Mouse (Mus musculus) monocyte, adult 5-6 weeks (primary cell): Measurements from ENCODE around the gene Gpc3. TPM values are rescaled to one million over a fixed set of nuclear protein-coding genes. Genes with fewer than 3 reads are reported as not detected.

Experiments
- ATAC-seq: fragments of 153-309, 156-312 bp; replicated peaks from 2 replicates; pipeline ENCODE4 v1.8.0; 2017; ENCODE audit warnings: mild to moderate bottlenecking; ENCODE audit not compliant: low TSS enrichment, insufficient number of reproducible peaks, severe bottlenecking, poor library complexity, low FRiP score
- total RNA-seq: library from RNA; stranded (forward); fragments of 200-1000, 200-491, 200-594 nt; gene quantifications from 3 replicates; pipeline ENCODE4 v1.2.3, GENCODE M21; 2017

Gene Gpc3
- total RNA-seq, 1 experiment from 2014 or later: not detected

DNA sequence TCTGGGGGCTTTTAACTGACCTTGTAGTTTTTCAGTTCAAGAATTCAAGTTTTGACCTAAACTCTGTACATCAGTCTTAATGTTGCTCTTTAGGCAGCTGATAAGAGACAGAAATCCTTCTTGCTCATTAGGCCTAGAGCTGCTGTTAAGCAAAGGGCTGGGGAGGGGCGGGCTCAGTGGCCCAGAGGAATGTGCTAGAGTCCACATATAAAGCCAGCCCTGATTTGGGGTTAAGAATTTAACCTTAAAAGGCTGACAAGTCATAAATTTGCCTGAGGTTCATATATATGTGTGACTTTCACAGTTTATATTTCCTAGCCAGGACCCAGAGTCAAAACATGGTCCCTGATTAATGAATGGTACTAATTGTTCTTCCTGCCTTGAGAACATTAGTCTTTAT is 14.5 kb downstream of the Gpc3 start:
- ATAC-seq: no peak

DNA sequence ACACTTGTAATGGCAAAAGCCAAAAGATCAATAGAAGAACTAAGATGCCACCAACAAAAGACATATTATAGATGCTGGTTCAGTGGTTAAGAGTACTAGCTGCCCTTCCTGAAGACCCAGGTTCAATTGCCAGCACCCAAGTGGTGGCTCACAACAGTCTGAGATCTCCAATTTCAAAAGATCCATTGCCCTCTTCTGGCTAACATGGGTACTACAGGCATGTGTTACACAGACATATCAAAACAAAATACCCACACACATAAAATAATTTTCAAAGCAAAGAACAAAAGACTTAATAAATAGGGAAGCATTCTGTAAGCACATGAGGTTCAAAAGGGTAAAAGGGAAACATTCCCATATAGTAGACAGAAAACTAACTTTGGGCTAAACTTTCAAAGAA is 26.1 kb downstream of the Gpc3 start:
- no peak for ATAC-seq

DNA sequence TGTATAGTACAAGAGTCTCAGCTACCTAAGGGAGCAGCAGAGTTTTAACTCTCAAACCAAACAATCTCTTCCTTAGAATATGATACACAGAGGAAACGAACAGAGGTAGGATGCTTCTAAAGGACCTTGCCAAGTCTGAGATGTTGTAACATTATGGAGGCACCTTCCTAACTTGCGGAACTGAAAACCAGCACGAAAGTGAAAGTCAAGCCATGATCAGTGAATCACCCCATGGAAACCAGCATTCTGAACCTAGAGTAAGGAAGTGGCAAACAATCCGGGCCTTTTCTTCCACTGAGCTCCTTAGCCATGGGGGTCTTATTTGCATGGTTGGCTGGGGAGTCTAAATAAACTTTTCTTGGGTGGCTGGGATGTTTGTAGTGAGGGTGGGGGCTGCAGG is 53.8 kb downstream of the Gpc3 start:
- no peak for ATAC-seq

DNA sequence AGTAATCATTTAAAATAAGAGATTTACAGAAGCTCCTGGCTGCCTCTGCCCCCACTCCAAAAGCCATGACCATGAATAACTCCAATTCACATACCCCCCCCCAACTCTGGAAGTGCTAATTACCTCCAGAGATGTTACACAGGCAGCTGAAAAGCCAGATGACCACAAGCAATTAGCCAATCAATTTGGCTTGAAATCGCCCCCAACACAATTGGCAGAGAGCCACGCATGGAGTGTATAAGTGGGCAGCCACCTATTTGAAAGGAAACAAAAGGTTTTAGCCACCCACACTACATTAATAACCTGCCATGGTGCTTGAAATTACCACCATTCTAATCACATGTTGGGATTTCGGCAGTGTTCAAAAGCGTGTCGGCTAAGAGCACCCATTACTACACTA is 55.2 kb downstream of the Gpc3 start:
- ATAC-seq: no peak

DNA sequence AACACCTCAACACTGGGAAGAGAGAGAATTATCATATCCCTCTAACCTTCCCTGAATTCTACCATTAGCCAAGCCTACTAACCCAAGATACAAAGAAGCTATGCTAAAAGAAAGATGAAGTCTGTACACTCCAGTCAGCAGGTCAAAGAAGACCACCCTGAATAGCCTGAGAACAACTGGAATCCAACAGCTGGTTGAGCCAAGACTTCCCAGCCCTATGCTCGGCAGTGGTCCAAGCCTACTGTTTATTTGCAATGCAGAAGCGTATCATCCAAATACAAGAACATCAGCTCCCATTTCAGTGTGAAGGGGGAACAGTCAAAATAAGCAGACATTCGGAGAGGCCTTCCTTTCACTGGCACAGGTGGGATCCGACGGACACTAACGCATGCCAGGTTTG is 56.3 kb downstream of the Gpc3 start:
- no peak for ATAC-seq

DNA sequence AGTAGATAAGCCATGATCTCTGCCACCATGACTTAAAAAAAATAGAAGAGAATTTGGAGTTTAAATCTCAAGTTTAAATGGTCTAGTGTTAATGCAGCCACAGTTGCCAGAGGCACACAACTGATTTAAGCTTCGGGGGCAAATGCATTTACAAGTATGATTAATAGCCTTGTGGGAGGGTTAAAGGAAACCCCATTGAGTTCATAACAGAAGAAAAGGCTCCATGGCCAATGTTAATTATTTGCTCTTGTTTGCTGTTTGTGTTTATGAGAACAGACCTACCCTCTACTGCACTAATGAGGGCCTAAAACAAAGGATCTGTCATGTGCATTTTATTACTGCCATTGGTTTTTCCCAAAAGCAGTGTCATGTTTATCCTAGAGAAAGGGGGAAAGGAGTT is 62.5 kb downstream of the Gpc3 start:
- no peak for ATAC-seq

DNA sequence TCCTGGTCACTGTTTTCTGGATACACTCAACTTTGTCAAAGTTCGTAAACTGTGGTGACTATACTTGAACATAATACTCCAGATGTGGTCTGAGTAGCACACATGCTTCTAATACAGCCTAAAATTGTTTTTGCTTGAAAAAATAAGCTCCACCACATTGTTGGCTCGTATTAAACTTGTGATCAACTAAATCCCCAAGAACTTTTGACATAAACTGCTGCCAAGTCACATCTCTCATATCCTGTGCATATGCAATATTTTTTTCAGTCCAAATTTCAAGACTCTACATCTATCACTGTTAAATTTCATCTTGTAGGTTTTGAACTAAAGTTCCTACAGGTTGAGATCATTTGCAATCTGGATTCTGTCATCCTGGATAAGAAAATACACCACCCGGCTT is 69.1 kb downstream of the Gpc3 start:
- no peak for ATAC-seq

DNA sequence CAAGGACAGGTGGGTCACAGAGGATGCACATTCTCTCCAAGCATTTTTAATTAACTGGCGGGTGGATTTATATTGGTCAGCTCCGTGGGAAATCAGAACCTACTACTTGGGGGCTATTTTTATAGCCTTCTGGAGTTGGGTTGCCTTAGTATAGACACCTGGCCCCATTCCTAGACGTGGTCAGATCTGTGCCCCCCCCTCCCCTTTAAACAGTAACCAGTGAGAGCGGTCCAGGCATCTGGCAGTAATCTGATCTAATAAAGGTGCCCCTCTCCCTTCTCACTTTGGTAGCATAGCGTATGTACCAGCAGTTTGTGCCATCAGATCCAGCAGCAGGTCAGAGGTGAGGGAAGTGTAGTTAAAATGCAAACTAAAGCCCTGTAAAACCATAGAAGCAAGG is 76.5 kb downstream of the Gpc3 start:
- no peak for ATAC-seq

DNA sequence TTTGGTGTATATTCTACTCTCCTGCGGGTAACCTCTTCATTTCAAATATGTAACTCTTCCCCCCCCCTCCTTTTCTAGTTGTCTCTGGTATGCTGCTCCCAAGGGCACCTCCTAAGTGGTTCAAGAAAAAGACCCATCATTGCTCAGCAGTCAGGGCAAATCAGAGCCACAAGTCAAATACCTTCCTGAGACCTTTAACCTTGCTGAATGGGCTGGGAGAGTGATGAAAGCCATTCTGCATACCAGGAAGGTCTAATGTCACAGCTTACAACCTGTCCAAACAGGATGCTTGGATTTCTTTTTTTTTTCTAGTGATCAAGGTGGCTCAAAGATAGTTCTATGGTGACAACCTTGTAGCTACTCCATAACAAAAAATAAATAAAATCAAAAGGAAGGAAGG is 80.0 kb downstream of the Gpc3 start:
- no peak for ATAC-seq

DNA sequence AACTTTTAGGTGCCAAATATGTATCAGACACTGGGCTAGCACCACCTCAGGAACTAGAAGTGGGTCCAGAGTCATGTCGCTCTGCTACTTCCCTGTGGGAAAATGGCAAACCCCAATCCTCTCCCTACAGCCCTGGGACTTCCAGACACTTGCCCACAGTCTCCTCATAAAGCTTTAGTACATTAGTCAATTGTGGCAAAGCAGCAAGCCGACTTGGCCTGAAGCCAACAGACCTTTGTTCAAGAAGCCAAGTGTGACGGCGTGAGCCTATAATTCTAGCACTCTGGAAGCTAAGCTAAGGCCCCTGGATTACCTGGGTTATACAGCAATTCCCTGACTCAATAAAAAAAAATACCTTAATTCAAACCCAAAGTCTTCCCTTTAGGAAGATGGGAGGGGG is 80.7 kb downstream of the Gpc3 start:
- no peak for ATAC-seq

DNA sequence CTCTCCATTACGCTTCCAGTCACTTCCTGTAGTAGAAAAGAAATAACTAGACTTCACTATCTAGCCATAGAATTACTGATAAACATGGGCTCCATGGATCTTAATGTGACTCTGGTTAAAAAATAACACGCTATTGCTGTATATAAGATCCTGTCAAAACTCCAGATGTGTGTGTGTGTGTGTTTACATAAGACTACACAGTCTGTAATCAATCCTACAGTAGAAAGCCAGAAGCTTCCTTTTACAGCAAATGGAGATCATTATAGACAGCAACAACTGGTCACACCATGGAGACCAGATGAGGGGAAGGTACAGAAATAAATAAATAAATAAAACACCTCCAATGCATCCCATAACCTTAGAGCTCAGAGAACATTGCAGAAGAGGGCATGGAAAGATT is 81.6 kb downstream of the Gpc3 start:
- no peak for ATAC-seq

DNA sequence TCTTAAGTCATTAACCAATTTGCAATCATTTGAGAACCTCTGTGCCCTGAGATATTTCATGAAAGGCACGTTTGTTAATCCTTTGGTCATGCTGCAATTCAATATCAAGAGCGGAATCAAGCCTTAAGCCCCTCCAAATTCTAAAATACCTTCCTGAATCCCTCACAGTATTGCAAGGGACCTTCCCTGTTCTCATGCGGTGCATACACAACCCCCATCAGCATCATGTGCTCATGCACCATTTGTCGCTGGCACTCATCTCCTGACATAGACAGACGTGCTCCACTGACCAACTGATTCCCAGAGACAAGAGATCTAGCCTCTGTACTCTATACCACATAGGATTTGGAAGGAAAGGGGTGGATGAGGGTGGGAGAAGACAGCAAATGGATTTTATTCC is 87.7 kb downstream of the Gpc3 start:
- no peak for ATAC-seq

DNA sequence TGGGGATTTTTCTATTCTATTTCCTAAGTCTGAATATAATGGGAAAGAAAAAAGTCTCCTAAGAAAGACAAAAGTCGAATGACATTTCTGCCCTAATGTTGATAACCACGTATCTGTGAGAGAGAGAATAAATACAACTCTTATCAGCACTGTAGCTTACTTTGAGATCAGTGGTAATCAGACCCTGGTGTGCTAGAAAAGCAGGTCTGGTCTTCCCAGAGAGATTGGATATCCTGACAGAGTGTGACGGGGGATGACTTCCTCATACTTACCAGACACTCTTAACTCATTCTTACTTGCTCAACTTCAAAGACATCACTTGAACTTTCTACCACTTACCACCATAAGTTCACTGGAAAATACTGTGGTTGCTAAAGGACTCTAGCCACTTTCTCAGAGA is 88.6 kb downstream of the Gpc3 start:
- ATAC-seq: no peak

DNA sequence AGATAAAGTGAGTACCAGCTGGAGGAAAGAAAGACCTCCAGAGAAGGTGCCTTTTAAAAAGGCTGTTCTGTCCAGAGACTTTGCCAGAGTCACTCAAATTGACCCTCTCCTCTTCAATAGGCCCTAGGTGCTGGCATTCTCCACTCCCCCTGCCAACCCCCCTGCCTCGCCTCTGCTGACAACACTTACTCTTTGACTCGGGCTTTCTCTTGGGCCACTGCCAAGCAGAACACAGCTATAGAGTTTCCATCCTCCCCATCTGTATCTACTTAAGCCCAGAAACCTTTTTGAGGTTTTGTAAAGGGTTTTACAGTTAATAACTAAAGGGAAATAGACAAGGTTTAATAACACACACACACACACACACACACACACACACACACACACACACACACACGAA is 99.2 kb downstream of the Gpc3 start:
- ATAC-seq: no peak

DNA sequence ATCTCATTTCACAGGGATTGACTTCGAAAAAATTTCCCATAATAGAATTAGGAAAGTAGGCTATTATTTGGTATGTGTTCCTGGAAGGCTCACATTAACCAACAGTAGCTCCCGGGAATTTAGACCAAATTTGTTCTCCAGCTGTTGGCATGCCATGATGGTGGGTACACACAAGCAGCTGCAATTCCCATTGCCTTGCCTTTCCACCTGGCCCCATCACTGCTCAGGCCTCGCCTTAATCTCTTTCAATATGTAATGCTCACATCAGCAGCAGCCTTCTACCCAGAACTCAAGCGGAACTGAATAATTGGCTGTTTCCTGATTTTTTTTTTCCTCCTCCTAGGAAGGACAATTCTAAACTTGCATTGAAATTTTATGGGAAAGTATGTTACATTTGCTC is 102.6 kb downstream of the Gpc3 start:
- ATAC-seq: no peak

DNA sequence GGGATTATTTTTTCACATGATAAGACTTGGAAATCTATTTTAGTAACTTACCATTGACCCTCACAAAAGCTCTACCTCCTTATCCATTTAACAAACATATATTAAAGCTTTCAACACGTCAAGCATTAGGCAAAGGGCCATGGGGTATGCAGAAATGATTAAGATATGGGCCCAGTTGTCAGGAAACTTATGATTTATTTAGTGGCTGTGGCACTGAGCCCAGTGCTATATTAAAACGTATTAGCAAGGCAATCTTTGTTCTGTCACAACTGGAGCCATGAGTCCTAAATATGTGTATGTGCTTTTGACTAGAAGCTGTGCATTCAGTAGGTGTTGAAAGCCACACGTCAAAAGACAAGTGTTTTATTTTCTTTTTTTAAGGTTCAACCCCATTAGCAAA is 109.9 kb downstream of the Gpc3 start:
- ATAC-seq: no peak

DNA sequence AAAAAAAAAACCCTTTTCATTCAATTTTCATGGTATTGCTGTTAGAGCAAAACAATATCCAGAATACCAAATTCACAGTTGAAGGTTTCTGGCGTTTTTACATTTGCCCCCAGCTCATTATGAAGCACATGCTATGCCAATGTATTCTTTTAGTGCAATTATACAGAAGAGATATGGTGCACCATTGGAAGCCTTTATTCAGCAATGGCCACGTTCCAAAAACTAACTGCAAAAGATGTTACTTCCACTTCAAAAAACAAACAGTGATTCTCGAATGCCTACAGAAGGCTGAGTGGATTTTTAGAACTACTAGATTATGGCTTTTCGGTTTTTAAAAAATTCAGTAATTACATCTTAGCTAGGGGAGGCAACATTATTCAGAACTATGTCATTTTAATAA is 124.3 kb downstream of the Gpc3 start:
- no peak for ATAC-seq

DNA sequence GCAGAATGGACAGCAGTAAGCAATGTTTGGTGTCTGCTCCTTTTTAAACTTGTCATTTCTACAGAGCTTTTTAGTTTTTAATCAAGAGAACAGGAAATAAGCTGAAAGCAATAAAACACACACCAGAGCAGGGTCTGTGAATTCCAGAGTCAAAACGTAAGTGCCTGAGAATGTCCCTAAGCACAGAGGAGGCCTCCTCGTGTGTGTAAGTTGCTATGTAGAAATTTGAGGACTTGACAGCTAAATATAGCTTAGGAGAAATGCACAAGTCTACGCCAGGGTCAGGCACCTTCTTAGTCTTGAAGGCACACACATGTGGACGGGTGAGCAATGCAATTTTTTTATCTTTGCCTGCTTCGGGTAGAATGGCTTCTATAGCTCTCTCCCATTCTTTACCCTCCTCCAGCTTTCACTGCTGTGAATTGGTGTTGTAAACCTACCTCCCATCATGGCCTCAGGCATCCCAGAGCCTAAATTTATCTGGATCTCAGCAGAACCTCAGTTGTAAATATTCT is 158.6 kb downstream of the Gpc3 start:
- no peak for ATAC-seq

DNA sequence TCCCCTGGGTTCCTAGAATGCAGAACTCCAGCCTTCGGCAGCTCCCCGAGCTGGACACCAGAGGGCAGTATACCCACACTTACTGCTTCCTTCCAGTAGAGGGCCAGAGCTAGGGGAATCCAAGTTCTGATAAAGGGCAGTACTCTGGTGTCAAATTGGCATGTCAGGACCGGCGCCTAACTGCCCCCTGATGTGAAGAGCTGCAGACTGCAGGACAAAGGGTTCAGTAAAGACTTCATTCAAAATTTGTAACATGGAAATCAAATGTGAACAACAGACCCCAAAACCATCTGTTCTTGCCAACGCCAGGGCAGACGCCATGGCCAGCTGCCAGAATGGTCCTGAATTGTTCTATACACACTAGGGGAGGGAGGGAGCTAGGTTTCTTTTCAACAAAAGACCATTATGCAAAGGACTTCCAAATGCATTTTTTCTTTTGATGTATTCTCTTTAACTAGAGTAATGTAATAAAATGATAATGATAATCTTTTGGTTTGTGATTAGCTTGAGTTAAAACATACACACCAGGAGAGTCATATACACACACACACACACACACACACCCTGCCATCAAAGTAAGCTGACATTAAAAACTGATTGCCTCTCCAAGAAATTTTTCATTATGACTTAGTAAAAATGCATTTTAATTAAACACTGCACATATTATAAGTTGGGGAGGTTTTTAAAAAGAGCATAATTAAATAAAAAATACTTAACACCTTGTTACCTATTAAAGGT is 160.1 kb downstream of the Gpc3 start:
- ATAC-seq: no peak

DNA sequence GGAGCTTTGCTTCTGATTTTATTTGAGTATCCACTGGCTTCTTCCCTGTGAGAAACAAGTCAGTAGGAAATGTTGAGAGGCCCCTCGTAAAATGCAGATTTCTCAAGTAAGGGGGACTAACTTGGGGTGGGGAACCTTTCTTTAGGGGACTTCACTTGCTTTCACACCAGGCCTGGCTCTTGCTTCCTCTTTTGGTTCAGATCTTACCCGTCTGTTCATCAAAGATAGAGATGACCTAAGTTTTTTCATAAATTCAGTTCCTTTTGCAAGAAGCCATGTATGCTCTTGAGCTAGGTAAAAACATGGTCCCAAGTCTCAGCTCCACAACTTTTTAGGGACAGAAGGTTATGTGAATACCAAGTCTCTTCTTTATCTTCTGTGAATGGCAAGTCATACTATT is 164.6 kb downstream of the Gpc3 start:
- ATAC-seq: no peak

DNA sequence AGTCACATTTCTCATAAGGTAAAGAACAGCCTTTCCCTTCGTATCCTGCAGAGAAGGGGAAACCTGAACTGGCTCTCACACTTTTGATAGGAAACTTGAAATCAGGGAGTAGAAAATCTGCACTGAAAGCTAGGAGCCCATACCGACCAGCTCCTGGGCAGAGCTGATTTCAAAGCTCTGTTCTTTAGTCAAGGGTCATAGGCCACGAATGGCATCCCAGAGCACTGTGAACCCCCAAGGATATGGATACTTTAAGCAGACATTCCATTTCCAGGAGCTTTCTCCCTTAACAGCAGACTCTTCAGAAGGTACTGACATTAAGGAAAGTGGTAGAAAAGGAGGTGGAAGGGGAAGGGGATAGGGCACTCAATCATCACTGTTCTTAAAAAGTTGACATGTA is 165.3 kb downstream of the Gpc3 start:
- no peak for ATAC-seq
